Comparison of ENCODE assay signal across 21 mouse cellular contexts in genomic region chr19:56454862-56455261, GRCm38 (mm10). TPM values are rescaled to one million over a fixed set of nuclear protein-coding genes. Genes with fewer than 3 reads are reported as not detected.
DNase-seq lines count a peak whose midpoint lies in the region; ATAC-seq and TF ChIP-seq lines count a peak whose summit lies in the region.
"Had no signal": no experiment of that assay in that cellular context is flagged by ENCODE, and none has a peak within 500 bp of the region (broad histone marks: within the 10 kb centered on the region; RNA-seq: fewer than 3 reads in every experiment).

No protein-coding gene starts in this region.

- WGBS in liver, postnatal 0 days (ENCODE audit: insufficient replicate concordance) = 49% methylated on average over 4 of the region's 4 CpGs
- 59% methylated on average over 4 of the region's 4 CpGs for WGBS in liver, embryonic 11.5 days
- 39% methylated on average over 4 of the region's 4 CpGs for WGBS in bone marrow, adult 2 months

- no peaks in the 10 kb centered on the region for H3K4me1 ChIP-seq in liver, postnatal 0 days (ENCODE audit: insufficient read depth)
- H3K4me1 ChIP-seq in liver, embryonic 11.5 days (replicated peaks; ENCODE audit: control insufficient read depth, insufficient read depth, low read length) = no peaks in the 10 kb centered on the region
- H3K4me1 ChIP-seq in bone marrow, adult 2 months (ENCODE audit: control insufficient read depth, insufficient read depth, low read length) = peaks cover 6% of the 10 kb centered on the region; the same call in 1 of the 2 replicates
- H3K4me1 ChIP-seq: forebrain, embryonic 13.5 days; forebrain, embryonic 15.5 days had no signal

- H3K36me3 ChIP-seq in liver, postnatal 0 days (replicated peaks; ENCODE audit: insufficient read depth, low read length) = no peaks in the 10 kb centered on the region
- H3K36me3 ChIP-seq in liver, embryonic 11.5 days (ENCODE audit: control insufficient read depth, insufficient read depth, low read length) = no peaks in the 10 kb centered on the region
- H3K36me3 ChIP-seq: embryonic facial prominence, embryonic 10.5 days; embryonic facial prominence, embryonic 12.5 days; forebrain, embryonic 15.5 days; G1E had no signal

- no peak for TF ChIP-seq POLR2A in bone marrow, adult 2 months (IDR thresholded peaks at IDR 0.05; ENCODE audit: borderline replicate concordance, control insufficient read depth, low read depth, low read length)

- no peaks in the 10 kb centered on the region for H3K9me3 ChIP-seq in liver, postnatal 0 days (ENCODE audit: low read length)
- H3K9me3 ChIP-seq in liver, embryonic 11.5 days (ENCODE audit: control insufficient read depth, low read length) = no peaks in the 10 kb centered on the region
- H3K9me3 ChIP-seq: embryonic facial prominence, embryonic 10.5 days; embryonic facial prominence, embryonic 12.5 days; forebrain, embryonic 13.5 days; forebrain, embryonic 15.5 days; G1E had no signal

- no peak for TF ChIP-seq EP300 in liver, postnatal 0 days (IDR thresholded peaks at IDR 0.05; ENCODE audit: low read depth)

- no peak overlapping the region for H3K4me2 ChIP-seq in liver, postnatal 0 days (ENCODE audit: low read depth, low read length)
- no peak overlapping the region for H3K4me2 ChIP-seq in liver, embryonic 11.5 days
- H3K4me2 ChIP-seq: embryonic facial prominence, embryonic 12.5 days; forebrain, embryonic 13.5 days; forebrain, embryonic 15.5 days had no signal

- no peak for DNase-seq in liver, postnatal 0 days
- no peak for DNase-seq in liver, embryonic 11.5 days (ENCODE audit: low spot score)
- no peak for DNase-seq in spleen, adult 12 weeks (ENCODE audit: low spot score)
- no peak for DNase-seq in cerebellum, postnatal 14 days
- no peak for DNase-seq in gastrocnemius, adult 2 months
- DNase-seq: adrenal gland, adult 8-10 months; adrenal gland, postnatal 14 days; adrenal gland, postnatal 36 days; forebrain, postnatal 0 days had no signal

- intact Hi-C loops in gastrocnemius, adult 2 months (cut with DNase I) = no loop called here

- no peak overlapping the region for H3K4me3 ChIP-seq in liver, postnatal 0 days (ENCODE audit: low read depth, low read length)
- no peak overlapping the region for H3K4me3 ChIP-seq in liver, embryonic 11.5 days (ENCODE audit: low read depth, low read length)
- peak overlapping the region; percentile 10 for H3K4me3 ChIP-seq in bone marrow, adult 2 months (replicated peaks; ENCODE audit: control insufficient read depth, low read depth, low read length)
- H3K4me3 ChIP-seq in gastrocnemius, adult 2 months = no peak overlapping the region
- H3K4me3 ChIP-seq: embryonic facial prominence, embryonic 10.5 days; embryonic facial prominence, embryonic 12.5 days; forebrain, embryonic 13.5 days; forebrain, embryonic 15.5 days had no signal

- H3K27ac ChIP-seq in liver, postnatal 0 days (ENCODE audit: low read depth) = peak overlapping the region; percentile 30; the same call in 1 of the 2 replicates
- no peak overlapping the region for H3K27ac ChIP-seq in liver, embryonic 11.5 days (ENCODE audit: low read depth, low read length)
- peak overlapping the region; percentile 86 for H3K27ac ChIP-seq in bone marrow, adult 2 months (ENCODE audit: control insufficient read depth, insufficient read depth, low read depth, low read length, poor library complexity)
- H3K27ac ChIP-seq in gastrocnemius, adult 2 months = no peak overlapping the region
- H3K27ac ChIP-seq: embryonic facial prominence, embryonic 10.5 days; embryonic facial prominence, embryonic 12.5 days; forebrain, embryonic 13.5 days; forebrain, embryonic 15.5 days had no signal

- no peak for ATAC-seq in liver, postnatal 0 days
- no peak for ATAC-seq in liver, embryonic 11.5 days (replicated peaks; ENCODE audit: low FRiP score)
- ATAC-seq in megakaryocyte progenitor cell, adult 5-6 weeks (replicated peaks; ENCODE audit: poor library complexity) = 0 out of 2 replicates have a peak, but pooled peaks have one; percentile 34
- ATAC-seq: activated CD4-positive, CD25-positive, alpha-beta regulatory T cell, adult 4 months; CD4-positive, CD25-positive, alpha-beta regulatory T cell, adult 4 months; forebrain, embryonic 13.5 days; forebrain, embryonic 15.5 days; forebrain, postnatal 0 days; Patski had no signal

- TF ChIP-seq CTCF in liver, postnatal 0 days (IDR thresholded peaks at IDR 0.05; ENCODE audit: low read depth) = no peak
- no peak for TF ChIP-seq CTCF in bone marrow, adult 2 months (IDR thresholded peaks at IDR 0.05; ENCODE audit: control insufficient read depth, insufficient read depth, low read length)
- TF ChIP-seq CTCF in gastrocnemius, adult 2 months (IDR thresholded peaks at IDR 0.05) = no peak

- no peaks in the 10 kb centered on the region for H3K27me3 ChIP-seq in liver, postnatal 0 days (ENCODE audit: insufficient read depth, low read length)
- H3K27me3 ChIP-seq in liver, embryonic 11.5 days (replicated peaks; ENCODE audit: control insufficient read depth, insufficient read depth, low read length) = no peaks in the 10 kb centered on the region; the same call in 1 of the 2 replicates
- H3K27me3 ChIP-seq: CH12.LX; forebrain, embryonic 13.5 days; forebrain, embryonic 15.5 days; Patski had no signal

- H3K9ac ChIP-seq in liver, postnatal 0 days (replicated peaks) = no peak overlapping the region
- no peak overlapping the region for H3K9ac ChIP-seq in liver, embryonic 11.5 days (ENCODE audit: low read depth, low read length)
- H3K9ac ChIP-seq: embryonic facial prominence, embryonic 12.5 days; forebrain, embryonic 13.5 days; forebrain, embryonic 15.5 days; forebrain, postnatal 0 days had no signal

RNA-seq across cellular contexts. Expression of gene Plekhs1, which starts 6.6 kb away (rescaled TPM):
- not detected in 2 replicates for polyA plus RNA-seq in liver, postnatal 0 days (2015; fragmentation: Nextera tagmentation; extraction: Ambion mirVana)
- polyA plus RNA-seq in liver, embryonic 11.5 days (2014; fragmentation: Nextera tagmentation; extraction: Ambion mirVana) = not detected in 2 replicates
- 0.41 TPM in 1 of 2 replicates, not detected in the other for polyA plus RNA-seq in bone marrow, adult 2 months (2011; ENCODE audit: insufficient read depth, insufficient read length, low replicate concordance, missing spikeins)
- not detected in 2 replicates for total RNA-seq in megakaryocyte progenitor cell, adult 5-6 weeks (2015)
- not detected in 2 replicates for total RNA-seq in megakaryocyte progenitor cell, adult 5-6 weeks (2017)
- total RNA-seq in gastrocnemius, adult 2 months (2021) = under 1 TPM in 1 of 2 experiments, not detected in 1; 0.20 TPM
- total RNA-seq: adrenal gland, adult 18-20 months; CH12.LX; G1E had no signal
- polyA plus RNA-seq: G1E had no signal

RNA-seq across cellular contexts. Expression of gene Casp7, which starts 57.9 kb away (rescaled TPM):
- 9.8 and 10.1 TPM in 2 replicates for polyA plus RNA-seq in liver, postnatal 0 days (2015; fragmentation: Nextera tagmentation; extraction: Ambion mirVana)
- polyA plus RNA-seq in liver, embryonic 11.5 days (2014; fragmentation: Nextera tagmentation; extraction: Ambion mirVana) = 23.9 and 26.4 TPM in 2 replicates
- polyA plus RNA-seq in bone marrow, adult 2 months (2011; ENCODE audit: insufficient read depth, insufficient read length, low replicate concordance, missing spikeins) = 6.6 and 12.2 TPM in 2 replicates
- 65.7 and 71.0 TPM in 2 replicates for total RNA-seq in megakaryocyte progenitor cell, adult 5-6 weeks (2015)
- total RNA-seq in megakaryocyte progenitor cell, adult 5-6 weeks (2017) = 48.4 and 53.7 TPM in 2 replicates
- total RNA-seq in gastrocnemius, adult 2 months (2021) = 1 to 10 TPM; 2.4 to 4.9 TPM

Comparison
In these comparisons a context has a peak if more than half of its experiments do, and no peak if none do; other contexts are left out.
1. H3K27ac ChIP-seq: peak in liver, postnatal 0 days (single experiment) and bone marrow, adult 2 months (single experiment); none in liver, embryonic 11.5 days (single experiment) and gastrocnemius, adult 2 months (single experiment).